Mouse (Mus musculus) MEL (cell line): Measurements from ENCODE around the gene Cd40lg. TPM values are rescaled to one million over a fixed set of nuclear protein-coding genes. Genes with fewer than 3 reads are reported as not detected.
A peak's percentile ranks its signal among the peaks of the same experiment; 100 is the strongest.

Experiments
- DNase-seq: peaks from one replicate; pipeline ENCODE4 v3.0.0; 2011; ENCODE audit warnings: low read depth, low spot score
- H3K27ac ChIP-seq: 2 replicates; pipeline ENCODE4 v1.5.1; 2012; ENCODE audit warnings: low read depth, mild to moderate bottlenecking, control low read depth, low read length, moderate library complexity; ENCODE audit not compliant: control insufficient read depth
- H3K27me3 ChIP-seq, 2 experiments: fragments of 150-350 bp in 1 of 2; sonication (generic) in 1 of 2; 2 replicates each; pipeline ENCODE4 v1.6.1; 2012; ENCODE audit warnings: low read length in 2 of 2, mild to moderate bottlenecking in 2 of 2, improper control_type of control experiment in 1 of 2, moderate library complexity in 1 of 2; ENCODE audit not compliant: insufficient read depth in 2 of 2, control insufficient read depth in 1 of 2
- H3K36me3 ChIP-seq, 2 experiments: 2 replicates each; pipeline ENCODE4 v1.6.1; 2012 to 2014; ENCODE audit warnings: low read length in 2 of 2, improper control_type of control experiment in 1 of 2, inconsistent platforms in 1 of 2, mild to moderate bottlenecking in 1 of 2; ENCODE audit not compliant: insufficient read depth in 2 of 2, control insufficient read depth in 1 of 2
- H3K4me1 ChIP-seq, 2 experiments: fragments of 150-350 bp in 1 of 2; sonication (generic) in 1 of 2; 2 replicates each; pipeline ENCODE4 v1.6.1; 2012; ENCODE audit warnings: low read length in 2 of 2, improper control_type of control experiment in 1 of 2, mild to moderate bottlenecking in 1 of 2; ENCODE audit not compliant: insufficient read depth in 2 of 2, control insufficient read depth in 1 of 2
- H3K4me3 ChIP-seq, 2 experiments: fragments of 150-350 bp in 1 of 2; sonication (generic) in 1 of 2; 2 replicates each; pipeline ENCODE4 v1.5.1; 2012; ENCODE audit warnings: low read depth in 2 of 2, low read length in 2 of 2, mild to moderate bottlenecking in 2 of 2, moderate library complexity in 2 of 2, control low read depth in 1 of 2, improper control_type of control experiment in 1 of 2; ENCODE audit not compliant: control insufficient read depth in 1 of 2, insufficient read depth in 1 of 2
- H3K79me2 ChIP-seq: 2 replicates; pipeline ENCODE4 v1.6.1; 2012; ENCODE audit warnings: mild to moderate bottlenecking, low read length, moderate library complexity; ENCODE audit not compliant: control insufficient read depth, poor library complexity, insufficient read depth
- H3K9ac ChIP-seq: 2 replicates; pipeline ENCODE4 v1.6.1; 2012; ENCODE audit warnings: low read depth, mild to moderate bottlenecking, control low read depth, low read length, moderate library complexity; ENCODE audit not compliant: control insufficient read depth, poor library complexity, severe bottlenecking
- H3K9me3 ChIP-seq: fragments of 150-350 bp; sonication (generic); replicated peaks from 2 replicates; pipeline ENCODE4 v1.6.1; 2012; ENCODE audit warnings: mild to moderate bottlenecking, low read length, improper control_type of control experiment, moderate library complexity; ENCODE audit not compliant: insufficient read depth
- CTCF ChIP-seq, 3 experiments: IDR thresholded peaks in 2 of 3; conservative IDR thresholded peaks in 1 of 3; 2 replicates each; pipeline ENCODE4 v1.5.1; 2011 to 2012; ENCODE audit warnings: low read length in 3 of 3, low read depth in 2 of 3, mild to moderate bottlenecking in 2 of 3, improper control_type of control experiment in 1 of 3, inconsistent platforms in 1 of 3, mixed read lengths in 1 of 3, moderate library complexity in 1 of 3; ENCODE audit not compliant: control insufficient read depth in 1 of 3, insufficient read depth in 1 of 3, poor library complexity in 1 of 3, severe bottlenecking in 1 of 3
- E2F4 ChIP-seq: IDR thresholded peaks from 2 replicates; pipeline ENCODE4 v1.6.1; 2011; ENCODE audit warnings: low read depth, low read length, improper control_type of control experiment, borderline replicate concordance
- GABPA ChIP-seq: IDR thresholded peaks from 2 replicates; pipeline ENCODE4 v1.6.1; 2012; ENCODE audit warnings: low read depth, mild to moderate bottlenecking, inconsistent platforms, low read length, improper control_type of control experiment, moderate library complexity
- HCFC1 ChIP-seq: IDR thresholded peaks from 2 replicates; pipeline ENCODE4 v1.6.1; 2012; ENCODE audit warnings: low read depth, mild to moderate bottlenecking, inconsistent platforms, low read length, improper control_type of control experiment, moderate library complexity
- JUND ChIP-seq: IDR thresholded peaks from 2 replicates; pipeline ENCODE4 v1.6.1; 2011; ENCODE audit warnings: low read depth, mild to moderate bottlenecking, improper control_type of control experiment, low read length
- KAT2A ChIP-seq: conservative IDR thresholded peaks from 2 replicates; pipeline ENCODE4 v1.6.1; 2012; ENCODE audit warnings: low read depth, low read length, improper control_type of control experiment, inconsistent platforms
- MAFK ChIP-seq: IDR thresholded peaks from 2 replicates; pipeline ENCODE4 v1.6.1; 2011; ENCODE audit warnings: low read depth, mild to moderate bottlenecking, low read length, improper control_type of control experiment, borderline replicate concordance
- MEF2A ChIP-seq: IDR thresholded peaks from 2 replicates; pipeline ENCODE4 v1.6.1; 2014; ENCODE audit warnings: low read depth, mild to moderate bottlenecking, inconsistent platforms, low read length, improper control_type of control experiment; ENCODE audit not compliant: poor library complexity, insufficient replicate concordance, severe bottlenecking; ENCODE audit errors: extremely low read depth
- MXI1 ChIP-seq: IDR thresholded peaks from 2 replicates; pipeline ENCODE4 v1.6.1; 2011; ENCODE audit warnings: mild to moderate bottlenecking, low read depth, low read length, improper control_type of control experiment
- MYB ChIP-seq: IDR thresholded peaks from 2 replicates; pipeline ENCODE4 v1.6.1; 2011; ENCODE audit warnings: mild to moderate bottlenecking, low read depth, low read length, improper control_type of control experiment
- NELFE ChIP-seq: IDR thresholded peaks from 2 replicates; pipeline ENCODE4 v1.6.1; 2011; ENCODE audit warnings: low read depth, low read length, improper control_type of control experiment
- RAD21 ChIP-seq: IDR thresholded peaks from 2 replicates; pipeline ENCODE4 v1.6.1; 2011; ENCODE audit warnings: mild to moderate bottlenecking, low read depth, low read length, improper control_type of control experiment
- SIN3A ChIP-seq: IDR thresholded peaks from 2 replicates; pipeline ENCODE4 v1.6.1; 2012; ENCODE audit warnings: low read length, improper control_type of control experiment, inconsistent platforms
- TAL1 ChIP-seq: IDR thresholded peaks from 2 replicates; pipeline ENCODE4 v1.6.1; 2012; ENCODE audit warnings: mild to moderate bottlenecking, inconsistent platforms, low read length, moderate library complexity, mixed read lengths
- TBP ChIP-seq: IDR thresholded peaks from 2 replicates; pipeline ENCODE4 v1.8.0; 2011; ENCODE audit warnings: low read depth, low read length, improper control_type of control experiment
- UBTF ChIP-seq: IDR thresholded peaks from 2 replicates; pipeline ENCODE4 v1.6.1; 2012; ENCODE audit warnings: low read depth, mild to moderate bottlenecking, inconsistent platforms, low read length, improper control_type of control experiment, moderate library complexity, borderline replicate concordance; ENCODE audit not compliant: insufficient read depth
- USF1 ChIP-seq: IDR thresholded peaks from 2 replicates; pipeline ENCODE4 v1.6.1; 2014; ENCODE audit warnings: low read depth, mild to moderate bottlenecking, inconsistent platforms, low read length, improper control_type of control experiment, moderate library complexity
- USF2 ChIP-seq, 2 experiments: IDR thresholded peaks; 2 replicates each; pipeline ENCODE4 v1.6.1; 2011 to 2012; ENCODE audit warnings: improper control_type of control experiment in 2 of 2, low read length in 2 of 2, borderline replicate concordance in 1 of 2, inconsistent platforms in 1 of 2, low read depth in 1 of 2, mild to moderate bottlenecking in 1 of 2; ENCODE audit not compliant: insufficient read depth in 1 of 2
- ZKSCAN1 ChIP-seq: IDR thresholded peaks from 2 replicates; pipeline ENCODE4 v1.6.1; 2012; ENCODE audit warnings: low read depth, mild to moderate bottlenecking, inconsistent platforms, low read length, improper control_type of control experiment, moderate library complexity
- polyA plus RNA-seq, 2 experiments: library from polyadenylated mRNA; stranded (reverse) in 1 of 2; unstranded in 1 of 2; fragments of >175 nt in 1 of 2; fragments of >200 nt in 1 of 2; gene quantifications; 2 replicates each; pipeline versions ENCODE4 v1.2.1 to v1.2.4; 2012; ENCODE audit warnings: low replicate concordance in 2 of 2, low read depth in 1 of 2; ENCODE audit not compliant: insufficient read length in 2 of 2, insufficient read depth in 1 of 2, missing spikeins in 1 of 2
- total RNA-seq: library from RNA; depleted of rRNA; stranded (reverse); fragments of 300-350 nt; gene quantifications from 2 replicates; pipeline ENCODE4 v1.2.3, GENCODE M21; 2012

The Cd40lg gene
- total and polyA plus RNA-seq, 3 experiments: not detected

DNA sequence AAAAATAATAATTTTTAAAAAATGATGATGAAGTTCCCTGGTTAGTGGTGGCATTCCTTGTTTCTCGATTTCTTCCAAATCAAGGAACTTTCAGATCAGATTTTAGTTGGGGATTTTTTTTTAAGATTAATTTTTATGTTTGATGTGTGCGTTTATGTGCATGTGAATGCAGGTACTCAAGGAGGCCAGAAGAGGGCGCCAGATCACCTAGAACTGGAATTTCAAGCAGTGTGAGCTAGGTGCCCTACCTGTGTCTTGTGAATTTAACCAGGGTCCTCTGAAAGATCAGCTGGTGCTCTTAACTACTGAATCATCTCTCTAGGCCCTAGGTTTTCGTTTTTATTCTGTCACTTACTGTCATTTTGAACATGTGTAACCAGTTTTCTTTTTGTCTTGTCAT, 24.0 kb downstream of the Cd40lg start:
- peak in 2 of 3 experiments; percentile 12 to 23; a peak in 3 of 6 replicates for TF ChIP-seq CTCF (IDR thresholded peaks at IDR 0.05 in 2 of 3, conservative IDR thresholded peaks at IDR 0.05 in 1 of 3; ENCODE audit: control insufficient read depth in 1 of 3, insufficient read depth in 1 of 3, low read depth in 2 of 3, low read length in 3 of 3, poor library complexity in 1 of 3, severe bottlenecking in 1 of 3)
- peak; percentile 27 for TF ChIP-seq RAD21
- TF ChIP-seq TAL1: no peak
- no peak for TF ChIP-seq UBTF
- no peak for TF ChIP-seq MXI1
- H3K4me3 ChIP-seq: no peak overlapping the region
- H3K27ac ChIP-seq: no peak overlapping the region
- H3K9me3 ChIP-seq: no peaks in the 10 kb centered on the region
- no peaks in the 10 kb centered on the region for H3K79me2 ChIP-seq
- H3K36me3 ChIP-seq: no peaks in the 10 kb centered on the region
- DNase-seq: peak; percentile 6
- no peak overlapping the region for H3K9ac ChIP-seq
- H3K27me3 ChIP-seq: no peaks in the 10 kb centered on the region
- H3K4me1 ChIP-seq: no peaks in the 10 kb centered on the region

DNA sequence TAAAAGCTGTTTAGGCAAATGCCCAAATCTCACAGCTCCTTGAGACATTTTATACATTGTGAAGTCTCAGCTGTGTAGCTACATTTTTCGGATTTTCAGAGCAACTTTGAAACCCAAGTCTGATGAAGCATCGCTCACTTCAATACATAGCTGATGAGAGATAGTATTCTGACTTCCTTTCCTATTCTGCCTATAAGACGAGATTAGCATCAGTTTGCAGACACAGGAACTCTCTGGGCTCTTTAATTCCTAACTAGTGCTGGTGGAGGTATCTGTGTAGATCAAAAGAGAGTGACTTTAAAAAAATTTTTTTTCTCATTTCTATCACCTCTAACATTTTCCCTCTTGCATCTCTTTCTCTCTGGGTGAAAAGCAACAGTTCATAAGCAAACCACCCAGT, 26.6 kb downstream of the Cd40lg start:
- Histone ChIP-seq H3K4me1 (no peaks in the 10 kb centered on the region), H3K9me3 (no peaks in the 10 kb centered on the region), H3K27ac (no peak overlapping the region), H3K4me3 (no peak overlapping the region), H3K79me2 (no peaks in the 10 kb centered on the region), H3K9ac (no peak overlapping the region), H3K27me3 (no peaks in the 10 kb centered on the region), H3K36me3 (no peaks in the 10 kb centered on the region)
- no peak for DNase-seq
- TF ChIP-seq GABPA (no peak), ZKSCAN1 (no peak)

DNA sequence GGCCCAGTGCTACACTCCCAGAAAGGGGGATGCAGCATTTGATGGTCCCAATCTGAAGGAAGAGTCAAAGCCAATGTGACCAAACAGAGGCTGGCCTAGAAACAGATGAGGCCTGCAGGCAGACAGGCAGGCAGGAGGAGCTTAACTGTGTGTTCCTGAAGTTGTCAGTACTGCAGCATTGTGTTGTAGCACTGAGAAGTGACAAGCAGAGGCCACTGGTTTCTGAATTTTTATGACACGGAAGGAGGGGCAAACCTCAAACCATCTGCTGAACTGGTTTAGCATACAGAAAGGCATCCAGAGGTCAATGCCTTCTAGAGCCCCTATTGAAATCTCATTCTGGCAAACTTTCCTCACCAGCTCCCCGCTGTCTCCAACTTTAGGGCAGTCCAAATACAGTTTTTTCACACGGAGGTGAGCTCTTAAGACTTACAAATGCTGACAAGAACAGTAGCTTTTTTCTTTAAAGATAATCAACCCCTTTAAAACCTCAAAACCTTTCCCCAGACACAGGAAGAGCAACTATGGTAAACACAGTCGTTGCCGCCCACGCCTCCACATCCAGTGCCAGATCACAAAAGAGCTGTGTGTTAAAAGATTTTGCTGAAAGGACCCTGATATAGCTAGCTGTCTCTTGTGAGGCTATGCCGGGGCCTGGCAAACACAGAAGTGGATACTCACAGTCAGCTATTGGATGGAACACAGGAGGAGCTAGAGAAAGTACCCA, 41.5 kb downstream of the Cd40lg start:
- no peak for TF ChIP-seq TBP
- no peak for TF ChIP-seq MYB
- no peak for TF ChIP-seq JUND
- TF ChIP-seq CTCF (IDR thresholded peaks at IDR 0.05 in 2 of 3, conservative IDR thresholded peaks at IDR 0.05 in 1 of 3; ENCODE audit: control insufficient read depth in 1 of 3, insufficient read depth in 1 of 3, low read depth in 2 of 3, low read length in 3 of 3, poor library complexity in 1 of 3, severe bottlenecking in 1 of 3): no peak
- TF ChIP-seq USF2 (IDR thresholded peaks at IDR 0.05; ENCODE audit: borderline replicate concordance in 1 of 2, insufficient read depth in 1 of 2, low read depth in 1 of 2, low read length in 2 of 2): no peak
- TF ChIP-seq HCFC1: no peak
- no peak for TF ChIP-seq MAFK
- no peak for TF ChIP-seq MEF2A
- no peak for TF ChIP-seq E2F4
- no peak for TF ChIP-seq SIN3A
- no peak for TF ChIP-seq NELFE
- no peak for TF ChIP-seq KAT2A
- TF ChIP-seq USF1: no peak
- H3K27me3 ChIP-seq: no peaks in the 10 kb centered on the region
- H3K4me1 ChIP-seq: no peaks in the 10 kb centered on the region
- H3K27ac ChIP-seq: no peak overlapping the region
- H3K9ac ChIP-seq: no peak overlapping the region
- H3K79me2 ChIP-seq: no peaks in the 10 kb centered on the region
- H3K36me3 ChIP-seq: no peaks in the 10 kb centered on the region
- no peak overlapping the region for H3K4me3 ChIP-seq
- no peak for DNase-seq
- H3K9me3 ChIP-seq: no peaks in the 10 kb centered on the region
